Mouse (Mus musculus) heart, postnatal 0 days (tissue): Measurements from ENCODE around the gene Hs2st1.

Experiments used
- CTCF ChIP-seq: IDR thresholded peaks from 2 replicates; pipeline ENCODE4 v1.5.1; 2016; ENCODE audit warnings: antibody characterized with exemption, control low read depth, low read depth
- EP300 ChIP-seq: IDR thresholded peaks from 2 replicates; pipeline ENCODE4 v1.6.1; 2016; ENCODE audit warnings: antibody characterized with exemption, low read depth

DNA sequence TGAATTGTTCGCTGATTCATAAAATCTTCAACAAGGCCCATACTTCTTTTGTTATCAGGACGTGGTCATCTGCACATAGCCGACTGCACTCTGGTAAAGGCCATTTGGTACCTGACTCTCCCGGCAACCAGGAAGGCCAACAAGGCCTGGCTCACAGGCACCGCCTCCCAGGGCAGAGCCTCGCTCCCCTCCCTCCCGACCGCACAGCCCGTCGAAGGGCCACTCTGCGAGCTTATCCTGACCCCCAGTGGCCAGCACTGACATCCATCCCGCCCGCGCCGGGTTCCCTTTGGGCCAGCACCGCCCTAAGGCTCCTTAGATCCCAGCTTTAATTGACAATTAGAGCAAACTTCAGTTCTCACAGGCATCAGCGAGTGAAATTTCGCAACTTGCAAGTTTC, 189.1 kb downstream of the Hs2st1 start:
- TF ChIP-seq CTCF (peak; percentile 79), EP300 (no peak)
